Mouse (Mus musculus) cerebellum, adult 2 months (tissue): ENCODE results near the gene Ntm.

ENCODE experiments used
- CTCF ChIP-seq: fragments of 200-500 bp; IDR thresholded peaks from 2 replicates; pipeline ENCODE4 v1.5.1; 2011; ENCODE audit warnings: low read depth, mild to moderate bottlenecking, control low read depth, low read length, moderate library complexity, borderline replicate concordance; ENCODE audit not compliant: insufficient read depth
- POLR2A ChIP-seq: fragments of 200-500 bp; IDR thresholded peaks from 2 replicates; pipeline ENCODE4 v1.6.1; 2011; ENCODE audit warnings: low read length, control low read depth, borderline replicate concordance; ENCODE audit not compliant: insufficient read depth

- TF ChIP-seq CTCF, result no peak
- TF ChIP-seq POLR2A, result no peak
Measured at GRCm38 (mm10) chr9:29534773-29535172, 428.2 kb downstream of the Ntm start.
